Mouse (Mus musculus) heart, postnatal 36 days (tissue): ENCODE results near the gene Gm10644. TPM values are rescaled to one million over a fixed set of nuclear protein-coding genes. Genes with fewer than 3 reads are reported as not detected.
"Not testable (repeated sequence)": the region's sequence is repeated elsewhere in the genome, so short reads cannot be mapped to it uniquely, and the experiment has no call there.

Experiments
- DNase-seq, 2 experiments: peaks; one replicate each; pipeline ENCODE4 v3.0.0; 2021 to 2022
- intact Hi-C: fragments of 180-260 bp; cut with DNase I; formaldehyde crosslinking; loops from one replicate; pipeline ENCODE4 v1.15.1; 2025
- total RNA-seq, 2 experiments: library from RNA; stranded (reverse); gene quantifications; 2 replicates each; pipeline ENCODE4 v1.2.3; 2021

The Gm10644 gene
- total RNA-seq: under 1 TPM; 0.92 to 0.95 TPM

DNA sequence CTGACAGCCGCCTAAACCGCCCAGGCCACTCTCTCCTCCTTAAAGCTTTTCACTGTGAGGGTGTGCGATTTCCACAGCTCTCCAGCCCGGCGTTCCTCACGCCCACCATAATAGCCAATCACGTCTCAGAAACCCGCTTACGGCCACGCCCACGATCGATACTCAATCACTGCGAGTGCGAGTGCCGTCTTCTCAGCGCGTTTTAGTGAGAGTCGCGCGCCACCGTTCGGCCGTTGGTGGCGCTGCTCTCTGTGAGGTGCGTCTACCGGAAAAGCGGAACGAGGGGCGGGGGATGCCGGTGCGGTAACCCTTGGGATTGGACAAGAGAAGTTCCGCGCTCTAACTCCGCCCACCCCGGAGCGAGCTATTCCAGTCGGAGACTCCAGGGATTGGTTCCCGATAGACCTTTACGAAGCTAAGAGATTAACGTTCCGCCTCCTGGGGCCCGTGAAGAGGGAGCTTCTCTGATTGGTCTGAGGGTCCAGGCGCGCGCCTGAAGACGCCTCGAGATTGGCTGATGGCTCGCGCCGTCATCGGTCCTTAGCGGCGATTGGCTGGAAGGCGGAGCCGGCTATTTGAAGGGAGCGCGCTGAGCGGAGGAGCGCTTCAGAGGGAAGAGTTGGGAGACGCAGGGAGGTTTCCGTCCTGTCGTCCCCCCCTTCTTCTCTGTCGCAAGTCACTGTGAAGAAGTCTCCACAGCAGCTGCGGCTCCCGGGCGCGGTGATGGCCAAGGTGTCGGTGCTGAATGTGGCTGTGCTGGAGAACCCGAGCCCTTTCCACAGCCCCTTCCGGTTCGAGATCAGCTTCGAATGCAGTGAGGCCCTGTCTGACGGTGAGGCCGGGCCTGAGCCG is at the start of gene Gm10644, which contains the start of gene Asf1b:
Gene Gm10644 (minus strand): TSS at position 100 of the 852 bp plus-strand sequence.
Gene Asf1b (plus strand): TSS at position 402 of the 852 bp plus-strand sequence.
- intact Hi-C loops: loop anchor here (2.0 to 5.0 kb wide), 3 partner anchors 42 to 298 kb away; partner anchors contain the start of gene Samd1
- peak; percentile 92 to 94 for DNase-seq

DNA sequence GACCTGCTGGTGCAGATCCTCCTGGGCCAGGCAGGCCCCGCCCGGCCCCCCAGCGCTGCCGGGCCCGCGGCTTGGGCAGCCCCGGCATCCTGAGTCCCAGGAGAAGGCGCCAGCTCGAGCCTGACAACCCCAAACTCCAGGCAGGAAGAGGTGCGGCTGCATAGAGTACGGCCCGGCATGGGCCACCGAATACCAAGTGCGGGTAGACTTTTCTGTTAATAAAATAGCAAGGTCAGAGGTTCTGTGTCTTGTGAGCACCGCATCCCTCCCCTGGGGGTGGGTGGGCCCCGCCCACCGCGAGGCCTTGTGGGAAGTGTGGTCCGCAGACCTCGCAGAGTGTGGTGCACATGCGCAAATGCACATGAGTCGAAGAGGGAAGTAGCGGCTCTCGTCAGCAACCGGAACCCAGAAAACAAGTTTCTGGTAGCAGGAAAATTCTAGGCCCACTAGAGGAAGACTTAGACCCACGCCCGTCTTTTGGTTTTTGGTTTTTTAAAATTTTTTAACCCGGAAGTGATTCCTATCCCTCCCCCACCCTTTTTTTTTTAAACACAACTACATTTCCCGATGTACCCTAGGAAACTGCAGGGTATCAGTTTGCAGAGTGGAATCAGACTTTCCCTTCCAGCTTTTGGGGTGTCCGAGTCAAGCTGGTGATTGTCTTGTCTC is 49.7 kb upstream of the Gm10644 start:
- intact Hi-C loops: loop anchor here (2.0 kb wide), 1 partner anchor 62 kb away; the partner anchor contains the start of gene Rfx1
- DNase-seq: peak; percentile 93 to 94

- DNase-seq: no peak
- intact Hi-C loops: loop anchor here (2.0 kb wide), 1 partner anchor 63 kb away; the partner anchor contains the start of gene Rfx1
Measured at GRCm38 (mm10) chr8:84003612-84004246, 48.7 kb upstream of the Gm10644 start.

DNA sequence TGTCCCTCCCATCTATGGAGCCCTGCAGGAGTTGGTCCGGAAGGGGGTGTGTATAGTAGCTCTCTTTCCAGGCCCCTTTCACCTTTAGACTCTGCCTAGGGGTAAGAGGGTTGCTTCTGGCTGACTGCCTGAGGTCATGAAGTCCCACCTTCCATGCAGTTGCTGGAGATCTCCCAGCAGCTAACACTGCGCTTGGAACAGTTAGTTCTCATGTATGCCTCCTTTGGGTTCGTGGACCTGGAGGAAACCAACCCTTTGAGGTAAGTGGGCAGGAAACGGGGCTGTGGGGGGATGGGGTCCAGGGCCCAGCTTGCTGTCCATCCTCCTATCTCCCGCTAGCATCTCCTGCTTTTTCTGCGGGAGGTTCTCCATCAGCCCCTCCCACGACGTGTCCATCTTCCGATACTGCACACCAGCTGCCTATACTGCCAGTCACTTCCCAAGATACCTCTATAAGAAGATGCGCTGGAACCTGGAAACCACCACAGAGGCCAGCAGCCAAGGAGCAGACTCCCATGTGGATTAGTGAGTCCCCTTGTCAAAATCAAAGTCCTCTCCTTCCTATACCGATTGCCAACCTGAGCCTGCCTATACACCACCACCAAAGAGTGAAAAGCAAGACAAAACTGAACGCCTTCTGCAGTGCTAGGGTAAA is 48.1 kb upstream of the Gm10644 start:
- no peak for DNase-seq
- intact Hi-C loops: no loop called here

DNA sequence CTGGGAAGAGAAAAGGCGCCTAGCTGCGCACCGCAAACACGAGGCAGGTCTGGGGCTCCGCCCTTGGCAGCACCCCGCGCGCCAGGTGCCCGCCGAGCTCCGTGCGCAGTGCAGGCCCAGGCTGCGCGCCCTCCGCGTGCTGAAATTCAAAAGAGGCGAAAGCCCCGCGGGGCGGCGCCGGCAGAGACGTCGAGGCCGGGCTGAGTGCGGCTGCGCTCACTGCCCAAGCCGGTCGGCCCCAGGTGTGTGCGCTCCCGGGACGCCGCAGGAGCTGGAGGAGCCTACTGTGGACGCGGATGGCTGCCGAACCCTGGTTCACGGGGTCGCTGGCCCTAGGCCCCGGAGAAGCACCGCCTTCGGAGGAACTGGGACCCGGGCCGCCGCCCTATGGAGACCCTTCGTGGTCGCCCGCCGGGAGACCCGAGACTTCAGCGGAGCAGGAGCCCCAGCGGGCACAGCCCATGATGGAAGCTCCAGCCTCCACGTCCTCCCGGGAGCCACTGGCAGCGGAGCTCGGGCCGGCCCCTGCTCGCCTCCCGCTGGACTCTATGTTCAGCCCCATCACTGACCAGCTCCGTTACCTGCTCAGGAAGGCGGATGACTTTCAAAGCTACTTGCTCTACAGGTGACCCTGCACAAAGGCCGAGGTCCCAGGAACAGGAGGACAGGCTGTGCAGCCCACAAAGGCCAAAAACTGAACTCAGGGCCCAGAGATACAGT is 46.4 kb upstream of the Gm10644 start, which contains the start of gene 1700067K01Rik:
Gene 1700067K01Rik (plus strand): TSS at position 222 of the 720 bp plus-strand sequence.
- no peak for DNase-seq
- intact Hi-C loops: no loop called here

- no peak for DNase-seq
- intact Hi-C loops: loop anchor here (5.0 kb wide), 2 partner anchors 43 to 103 kb away; partner anchors contain the start of genes Asf1b and Gm10644
Measured at GRCm38 (mm10) chr8:83999825-84000224, 44.8 kb upstream of the Gm10644 start.

GRCm38 (mm10) chr8:83999057-83999705 is 44.2 kb upstream of the Gm10644 start:
- no peak for DNase-seq
- intact Hi-C loops: loop anchor here (5.0 kb wide), 2 partner anchors 42 to 102 kb away; partner anchors contain the start of genes Asf1b and Gm10644

- peak; percentile 57 to 63 for DNase-seq
- intact Hi-C loops: loop anchor here (5.0 kb wide), 2 partner anchors 41 to 101 kb away; partner anchors contain the start of genes Asf1b and Gm10644
Measured at GRCm38 (mm10) chr8:83998231-83999056, 43.4 kb upstream of the Gm10644 start.

DNA sequence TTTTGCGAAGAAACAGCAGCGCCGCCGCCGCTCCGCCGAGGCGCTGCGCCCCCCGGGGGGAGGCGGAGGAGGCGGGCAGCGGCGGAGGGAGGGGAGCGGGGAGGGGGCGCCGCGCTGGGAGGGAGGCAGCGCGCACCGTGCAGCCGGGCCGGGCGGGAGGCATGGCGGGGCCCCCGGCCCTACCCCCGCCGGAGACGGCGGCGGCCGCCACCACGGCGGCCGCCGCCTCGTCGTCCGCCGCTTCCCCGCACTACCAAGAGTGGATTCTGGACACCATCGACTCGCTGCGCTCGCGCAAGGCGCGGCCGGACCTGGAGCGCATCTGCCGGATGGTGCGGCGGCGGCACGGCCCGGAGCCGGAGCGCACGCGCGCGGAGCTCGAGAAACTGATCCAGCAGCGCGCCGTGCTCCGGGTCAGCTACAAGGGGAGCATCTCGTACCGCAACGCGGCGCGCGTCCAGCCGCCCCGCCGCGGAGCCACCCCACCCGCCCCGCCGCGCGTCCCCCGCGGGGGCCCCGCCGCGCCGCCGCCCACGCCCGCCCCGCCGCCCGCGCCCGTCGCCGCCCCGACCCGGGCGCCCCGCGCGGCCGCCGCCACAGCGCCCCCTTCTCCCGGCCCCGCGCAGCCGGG is 42.6 kb upstream of the Gm10644 start, which contains the start of gene Samd1:
Gene Samd1 (plus strand): TSS at position 162 of the 631 bp plus-strand sequence.
- intact Hi-C loops: loop anchor here (5.0 kb wide), 2 partner anchors 40 to 100 kb away; partner anchors contain the start of genes Asf1b and Gm10644
- peak; percentile 63 to 67 for DNase-seq

DNA sequence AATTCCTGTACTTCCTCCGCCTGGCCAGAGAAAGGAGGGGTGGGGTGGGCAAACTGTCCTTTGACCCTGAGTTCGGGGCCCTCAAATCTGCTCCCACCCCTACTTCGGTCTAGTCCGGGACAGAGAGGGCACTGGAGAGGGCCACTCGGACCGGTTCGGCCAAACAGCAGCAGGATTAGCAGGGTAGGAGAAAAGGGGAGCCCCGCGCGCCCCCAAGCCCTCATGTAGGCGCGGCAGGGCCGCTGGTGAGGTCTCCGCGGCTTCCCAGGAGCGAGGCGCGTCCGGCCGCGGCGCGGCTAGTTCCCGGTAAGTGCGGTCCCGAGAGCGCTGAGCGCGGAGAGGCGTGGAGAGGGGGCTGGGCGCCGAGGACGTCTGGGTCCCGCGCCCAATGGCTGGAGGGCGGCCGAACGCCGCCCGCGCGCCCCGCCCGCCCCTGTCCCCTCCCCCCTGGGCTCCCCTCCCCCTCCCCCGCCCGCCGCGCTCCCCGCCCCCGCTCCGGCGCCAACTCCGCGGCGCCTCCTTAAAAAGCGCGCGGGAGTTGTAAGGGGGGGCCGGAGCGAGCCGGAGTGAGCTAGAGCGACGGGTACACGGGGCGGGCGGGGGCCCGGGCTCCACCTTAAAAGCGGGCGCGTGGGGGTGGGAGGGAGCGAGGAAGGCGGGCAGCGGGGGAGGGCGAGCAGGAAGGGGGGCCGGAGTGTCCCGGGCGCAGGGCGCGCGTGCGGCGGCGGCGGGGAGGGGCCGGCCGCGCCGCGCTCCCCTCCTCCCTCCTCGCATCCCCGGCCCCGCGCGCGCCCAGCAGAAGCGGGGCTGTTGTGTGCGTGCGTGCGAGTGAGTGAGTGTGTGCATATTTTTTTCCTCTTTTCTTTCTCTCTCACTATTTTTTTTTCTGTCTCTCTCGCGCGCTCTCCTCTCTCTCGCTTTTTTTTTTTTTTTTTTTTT is 41.8 kb upstream of the Gm10644 start:
- intact Hi-C loops: loop anchor here (5.0 kb wide), 2 partner anchors 40 to 100 kb away; partner anchors contain the start of genes Asf1b and Gm10644

DNA sequence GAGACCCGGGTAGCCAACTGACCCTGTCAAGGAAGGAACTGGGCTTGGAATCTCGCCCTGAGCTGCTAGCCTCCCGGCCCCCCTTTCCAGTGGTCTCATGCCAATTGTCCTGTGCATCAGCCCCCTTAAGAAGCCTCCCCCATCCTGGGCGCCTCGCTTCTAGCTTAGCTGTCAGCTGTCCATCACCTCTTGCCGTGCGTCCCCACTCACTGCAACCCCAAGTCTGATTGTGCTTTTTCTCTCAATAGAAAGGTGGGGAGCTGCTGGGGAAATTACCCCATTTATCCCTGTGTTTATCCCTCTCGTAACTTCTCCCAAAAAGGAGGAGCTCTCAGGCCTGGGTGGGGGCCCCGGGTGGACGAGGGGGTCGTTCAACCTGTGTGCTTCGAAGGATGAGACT is 41.0 kb upstream of the Gm10644 start:
- intact Hi-C loops: loop anchor here (5.0 kb wide), 2 partner anchors 39 to 99 kb away; partner anchors contain the start of genes Asf1b and Gm10644
- DNase-seq: peak in 1 of 2 experiments; percentile 30

More for the DNA sequence above, 41.8 kb upstream of the Gm10644 start:
- DNase-seq: peak; percentile 87 to 91

GRCm38 (mm10) chr8:83994030-83994429 is 39.0 kb upstream of the Gm10644 start:
- DNase-seq: no peak
- intact Hi-C loops: loop anchor here (1.0 kb wide), 1 partner anchor 10 kb away; no protein-coding TSS in a partner anchor

DNA sequence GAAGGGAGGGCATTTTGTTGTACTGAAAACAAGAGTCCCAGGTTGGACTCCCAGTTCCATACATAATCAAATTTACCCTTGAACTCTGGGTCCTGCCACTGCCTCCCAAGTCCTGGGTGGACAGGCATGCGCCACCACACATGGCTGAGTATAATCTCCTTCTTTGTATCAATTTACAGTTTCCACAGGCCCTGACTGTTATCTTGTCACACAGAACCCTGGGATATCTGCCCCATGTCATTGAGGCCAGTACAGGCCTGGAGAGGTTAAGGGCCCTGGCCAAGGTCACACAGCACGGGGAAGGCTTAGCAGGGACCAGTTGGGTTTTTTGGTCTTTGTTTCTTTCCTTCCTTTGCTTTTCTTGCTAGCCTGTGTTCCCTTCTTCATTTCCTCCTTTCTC is 37.5 kb upstream of the Gm10644 start:
- intact Hi-C loops: no loop called here
- no peak for DNase-seq

- no peak for DNase-seq
- intact Hi-C loops: no loop called here
Measured at GRCm38 (mm10) chr8:83990170-83990569, 35.2 kb upstream of the Gm10644 start.

DNA sequence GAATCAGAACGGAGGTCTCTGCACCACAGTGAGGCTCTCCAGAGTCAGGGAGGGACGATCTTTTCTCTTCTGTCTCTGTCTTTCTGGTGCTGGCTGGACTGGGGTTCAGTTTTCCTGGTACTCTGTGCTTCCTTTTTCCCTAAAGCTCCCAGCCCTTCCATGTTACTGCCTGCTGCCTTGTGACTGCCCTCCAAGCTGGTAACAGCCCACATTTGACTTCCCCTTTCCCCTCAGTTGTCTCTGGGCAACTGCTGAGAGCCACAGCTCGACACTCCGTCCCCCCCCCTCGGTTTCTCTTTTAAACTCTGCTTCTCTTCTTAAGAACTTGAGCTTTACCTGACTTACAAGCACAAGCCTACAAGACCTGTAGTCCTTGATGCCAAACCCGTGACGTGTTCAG is 34.2 kb upstream of the Gm10644 start:
- no peak for DNase-seq
- intact Hi-C loops: no loop called here

DNA sequence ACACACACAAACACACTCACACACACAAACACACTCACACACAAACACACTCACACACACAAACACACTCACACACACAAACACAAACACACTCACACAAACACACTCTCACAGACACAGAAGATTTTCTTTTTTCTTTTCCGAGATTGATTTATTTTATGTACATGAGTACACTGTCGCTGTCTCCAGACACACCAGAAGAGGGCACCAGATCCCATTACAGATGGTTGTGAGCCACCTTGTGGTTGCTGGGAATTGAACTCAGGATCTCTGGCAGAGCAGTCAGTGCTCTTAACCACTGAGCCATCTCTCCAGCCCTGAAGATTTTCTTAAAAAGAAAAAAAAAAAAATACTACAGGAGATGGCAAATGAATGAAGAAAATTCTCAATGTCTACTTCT is 28.2 kb upstream of the Gm10644 start:
- DNase-seq, intact Hi-C loops: not testable (repeated sequence)
